Mouse (Mus musculus) liver, postnatal 0 days (tissue): Measurements from ENCODE around the gene Nacc1. TPM values are rescaled to one million over a fixed set of nuclear protein-coding genes. Genes with fewer than 3 reads are reported as not detected.
A peak's percentile ranks its signal among the peaks of the same experiment; 100 is the strongest.

Experiments
- ATAC-seq: fragments of 200-750 bp; cut with Nextera tagmentation; 2 replicates; pipeline ENCODE4 v1.8.0; 2017; ENCODE audit warnings: mild to moderate bottlenecking, moderate library complexity
- DNase-seq: peaks from one replicate; pipeline ENCODE4 v3.0.0-alpha.2; 2016
- H3K27ac ChIP-seq: fragments of 300-500 bp; sonication (generic); 2 replicates; pipeline ENCODE4 v1.5.1; 2014; ENCODE audit warnings: antibody characterized with exemption, moderate library complexity, mild to moderate bottlenecking, low read depth
- H3K27me3 ChIP-seq: fragments of 300-500 bp; sonication (generic); 2 replicates; pipeline ENCODE4 v1.6.1; 2014; ENCODE audit warnings: low read length, control low read depth, mixed read lengths; ENCODE audit not compliant: insufficient read depth
- H3K36me3 ChIP-seq: fragments of 300-500 bp; sonication (generic); replicated peaks from 2 replicates; pipeline ENCODE4 v1.6.1; 2014; ENCODE audit warnings: mild to moderate bottlenecking, control low read depth, low read length, moderate library complexity, mixed read lengths; ENCODE audit not compliant: insufficient read depth
- H3K4me1 ChIP-seq: fragments of 300-500 bp; sonication (generic); 2 replicates; pipeline ENCODE4 v1.6.1; 2014; ENCODE audit warnings: antibody characterized with exemption, mild to moderate bottlenecking, control low read depth; ENCODE audit not compliant: insufficient read depth
- H3K4me2 ChIP-seq: fragments of 300-500 bp; sonication (generic); 2 replicates; pipeline ENCODE4 v1.6.1; 2014; ENCODE audit warnings: low read depth, mild to moderate bottlenecking, low read length, moderate library complexity, mixed read lengths
- H3K4me3 ChIP-seq: fragments of 300-500 bp; sonication (generic); 2 replicates; pipeline ENCODE4 v1.5.1; 2014; ENCODE audit warnings: low read depth, low read length
- H3K9ac ChIP-seq: fragments of 300-500 bp; sonication (generic); replicated peaks from 2 replicates; pipeline ENCODE4 v1.6.1; 2014; ENCODE audit warnings: mild to moderate bottlenecking, moderate library complexity
- H3K9me3 ChIP-seq: fragments of 300-500 bp; sonication (generic); 2 replicates; pipeline ENCODE4 v1.6.1; 2016; ENCODE audit warnings: mild to moderate bottlenecking, control low read depth, low read length, mixed read lengths
- CTCF ChIP-seq: sonication (generic); IDR thresholded peaks from 2 replicates; pipeline ENCODE4 v1.5.1; 2016; ENCODE audit warnings: antibody characterized with exemption, low read depth
- EP300 ChIP-seq: IDR thresholded peaks from 2 replicates; pipeline ENCODE4 v1.6.1; 2016; ENCODE audit warnings: antibody characterized with exemption, low read depth, mild to moderate bottlenecking
- WGBS: fragments of 180-500 bp; shearing (Covaris S2); extraction: QIAGEN DNeasy Blood & Tissue Kit; methylation state at CpG from one replicate; pipeline ENCODE4 v1.1.7; 2014; ENCODE audit not compliant: insufficient replicate concordance; 5-methylcytosine and 5-hydroxymethylcytosine counted together
- polyA plus RNA-seq: library from polyadenylated mRNA; unstranded; fragments of >200 nt; fragmentation: Nextera tagmentation; extraction: Ambion mirVana; gene quantifications from 2 replicates; pipeline ENCODE4 v1.2.1, GENCODE M21; 2015

The Nacc1 gene
- polyA plus RNA-seq, 1 experiment from 2014 or later, result 3.6 TPM

DNA sequence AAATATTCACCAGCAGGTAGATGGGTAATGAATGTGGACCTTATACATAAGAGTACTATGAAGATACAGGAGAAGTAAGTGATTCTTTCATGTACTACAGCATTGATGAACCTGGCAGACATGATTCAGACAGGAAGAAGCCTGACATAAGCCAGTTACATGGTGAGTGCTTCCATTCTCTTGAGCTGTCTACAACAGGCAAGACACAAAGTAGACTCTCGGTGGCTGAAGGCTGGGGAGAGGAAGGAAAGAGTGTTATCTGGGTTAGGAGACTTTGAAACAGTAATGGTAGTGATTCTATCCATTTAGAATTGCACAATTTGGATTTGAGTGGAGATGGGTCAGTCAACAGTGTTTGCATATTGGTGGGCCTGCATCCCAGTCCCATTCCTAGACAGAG lies 28.7 kb downstream of the Nacc1 start:
- 20% methylated on average over 1 of the region's 1 CpGs for WGBS
- peaks cover 56% of the 10 kb centered on the region for H3K4me1 ChIP-seq
- peak overlapping the region; percentile 99 for H3K27ac ChIP-seq
- no peak overlapping the region for H3K4me3 ChIP-seq
- no peak for DNase-seq
- no peaks in the 10 kb centered on the region for H3K36me3 ChIP-seq
- no peaks in the 10 kb centered on the region for H3K27me3 ChIP-seq
- H3K9me3 ChIP-seq, result no peaks in the 10 kb centered on the region
- H3K9ac ChIP-seq, result no peak overlapping the region
- no peak for TF ChIP-seq CTCF
- TF ChIP-seq EP300, result no peak
- H3K4me2 ChIP-seq, result no peak overlapping the region
- ATAC-seq, result no peak

DNA sequence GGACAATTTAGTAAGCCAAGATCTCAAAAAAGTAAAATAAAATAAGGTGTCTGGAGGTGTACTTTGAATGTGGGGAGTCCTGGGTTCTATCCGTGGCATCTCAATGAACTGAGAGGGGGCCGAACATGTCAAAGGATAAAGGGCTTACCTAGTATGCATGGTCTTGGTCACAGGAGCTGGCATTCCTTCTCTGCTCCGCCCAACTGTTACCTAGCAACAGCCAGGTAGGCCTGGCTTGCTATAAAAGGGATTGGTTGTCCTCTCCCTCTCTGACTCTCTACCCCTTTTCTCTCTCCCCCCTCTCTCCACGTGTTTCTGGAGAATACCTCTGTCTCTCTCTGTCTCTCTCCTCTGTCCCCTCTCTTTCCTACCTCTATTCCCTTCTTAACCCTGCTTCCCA lies 30.0 kb downstream of the Nacc1 start:
- no peaks in the 10 kb centered on the region for H3K27me3 ChIP-seq
- TF ChIP-seq EP300, result no peak
- no peak for TF ChIP-seq CTCF
- whole genome bisulfite sequencing, result 61% methylated on average over 4 of the region's 4 CpGs

DNA sequence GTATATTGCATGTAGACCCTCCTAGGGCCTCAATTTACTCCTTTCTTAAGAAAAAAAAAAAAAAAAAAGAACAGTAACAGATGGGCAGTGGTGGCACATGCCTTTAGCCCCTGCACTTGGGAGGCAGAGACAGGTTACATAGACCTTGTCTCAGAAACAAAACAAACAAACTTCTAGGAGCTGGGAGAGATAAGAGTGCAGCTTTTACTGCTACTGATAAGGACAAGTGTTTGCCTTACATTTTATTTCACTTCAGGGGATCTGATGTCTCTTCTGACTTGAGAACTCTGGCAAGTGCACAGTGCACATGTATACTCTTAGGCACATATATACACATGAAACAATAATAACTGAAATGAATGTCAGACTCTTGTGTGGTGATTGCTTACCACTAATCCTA lies 30.5 kb downstream of the Nacc1 start:
- H3K27ac ChIP-seq, result peak overlapping the region; percentile 67
- TF ChIP-seq EP300 (no peak), CTCF (no peak)
- 0 out of 2 replicates have a peak overlapping the region, but pooled peaks have one; percentile 40 for H3K4me3 ChIP-seq
- DNase-seq, result no peak
- H3K27me3 ChIP-seq, result no peaks in the 10 kb centered on the region
- peaks cover 50% of the 10 kb centered on the region for H3K4me1 ChIP-seq
- no peak for ATAC-seq
- no peaks in the 10 kb centered on the region for H3K36me3 ChIP-seq
- H3K9me3 ChIP-seq, result no peaks in the 10 kb centered on the region
- H3K9ac ChIP-seq, result peak overlapping the region; percentile 71
- peak overlapping the region; percentile 75 for H3K4me2 ChIP-seq

More for the DNA sequence above, 30.0 kb downstream of the Nacc1 start:
- Histone ChIP-seq H3K9ac (no peak overlapping the region), H3K4me3 (no peak overlapping the region), H3K27ac (peak overlapping the region; percentile 67; the same call in 1 of the 2 replicates), H3K9me3 (no peaks in the 10 kb centered on the region), H3K36me3 (no peaks in the 10 kb centered on the region), H3K4me1 (peaks cover 50% of the 10 kb centered on the region), H3K4me2 (no peak overlapping the region)
- DNase-seq (no peak), ATAC-seq (no peak)

DNA sequence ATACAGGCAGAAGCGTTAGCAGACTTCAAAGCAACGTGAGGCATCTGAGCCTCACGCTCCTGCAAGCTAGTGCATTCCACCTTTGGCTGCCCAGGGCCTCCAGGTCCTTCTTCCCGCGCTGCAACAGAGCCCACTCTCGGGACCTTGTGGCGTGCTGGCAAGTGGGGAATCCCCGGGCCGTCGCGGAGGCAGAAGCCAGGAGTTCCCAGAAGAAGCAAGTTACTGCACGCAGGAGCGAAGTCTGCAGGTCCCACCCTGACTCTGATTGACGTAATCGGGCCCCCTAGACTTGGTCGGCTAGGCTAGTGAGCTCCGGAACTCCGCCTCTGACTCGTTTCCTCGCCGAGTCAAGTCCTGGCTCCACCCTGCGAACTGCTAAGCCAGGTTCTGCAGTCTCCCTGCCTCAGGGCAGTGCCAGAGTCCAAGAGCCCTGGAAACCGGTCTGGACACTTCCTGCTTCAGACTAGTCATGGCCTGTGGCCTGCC lies 31.0 kb downstream of the Nacc1 start:
- peak overlapping the region; percentile 75 for H3K4me2 ChIP-seq
- H3K27me3 ChIP-seq, result no peaks in the 10 kb centered on the region
- H3K4me1 ChIP-seq, result peaks cover 50% of the 10 kb centered on the region
- WGBS, result under 1% methylated on average over 23 of the region's 23 CpGs
- H3K9ac ChIP-seq, result peak overlapping the region; percentile 71
- H3K27ac ChIP-seq, result peak overlapping the region; percentile 67
- DNase-seq, result peak; percentile 77
- ATAC-seq, result peak; percentile 26
- TF ChIP-seq EP300 (no peak), CTCF (no peak)
- H3K36me3 ChIP-seq, result no peaks in the 10 kb centered on the region
- H3K4me3 ChIP-seq, result peak overlapping the region; percentile 40
- H3K9me3 ChIP-seq, result no peaks in the 10 kb centered on the region

DNA sequence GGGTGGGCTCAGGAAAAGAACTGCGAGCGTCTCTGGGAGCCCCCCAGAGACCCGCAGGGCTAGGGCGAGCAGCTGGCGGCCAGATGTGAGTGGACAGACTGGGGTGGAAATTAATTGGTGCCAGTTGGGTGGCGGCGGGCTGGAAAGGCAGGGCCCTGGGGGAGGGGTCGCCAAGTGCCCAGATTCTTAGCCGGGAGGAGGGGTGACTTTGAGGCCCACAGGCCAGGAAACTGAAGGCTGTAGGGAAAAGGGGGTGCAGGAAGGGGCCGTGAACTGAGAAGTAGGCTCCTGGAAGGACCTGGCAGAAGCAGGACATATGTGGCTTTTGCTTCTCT lies 31.5 kb downstream of the Nacc1 start:
- Histone ChIP-seq H3K9ac (peak overlapping the region; percentile 71), H3K4me3 (peak overlapping the region; percentile 40), H3K4me2 (peak overlapping the region; percentile 75), H3K9me3 (no peaks in the 10 kb centered on the region), H3K4me1 (peaks cover 53% of the 10 kb centered on the region), H3K36me3 (no peaks in the 10 kb centered on the region), H3K27me3 (no peaks in the 10 kb centered on the region), H3K27ac (peak overlapping the region; percentile 67)
- WGBS, result 9% methylated on average over 10 of the region's 10 CpGs
- TF ChIP-seq EP300 (no peak), CTCF (no peak)
- no peak for DNase-seq
- ATAC-seq, result no peak

DNA sequence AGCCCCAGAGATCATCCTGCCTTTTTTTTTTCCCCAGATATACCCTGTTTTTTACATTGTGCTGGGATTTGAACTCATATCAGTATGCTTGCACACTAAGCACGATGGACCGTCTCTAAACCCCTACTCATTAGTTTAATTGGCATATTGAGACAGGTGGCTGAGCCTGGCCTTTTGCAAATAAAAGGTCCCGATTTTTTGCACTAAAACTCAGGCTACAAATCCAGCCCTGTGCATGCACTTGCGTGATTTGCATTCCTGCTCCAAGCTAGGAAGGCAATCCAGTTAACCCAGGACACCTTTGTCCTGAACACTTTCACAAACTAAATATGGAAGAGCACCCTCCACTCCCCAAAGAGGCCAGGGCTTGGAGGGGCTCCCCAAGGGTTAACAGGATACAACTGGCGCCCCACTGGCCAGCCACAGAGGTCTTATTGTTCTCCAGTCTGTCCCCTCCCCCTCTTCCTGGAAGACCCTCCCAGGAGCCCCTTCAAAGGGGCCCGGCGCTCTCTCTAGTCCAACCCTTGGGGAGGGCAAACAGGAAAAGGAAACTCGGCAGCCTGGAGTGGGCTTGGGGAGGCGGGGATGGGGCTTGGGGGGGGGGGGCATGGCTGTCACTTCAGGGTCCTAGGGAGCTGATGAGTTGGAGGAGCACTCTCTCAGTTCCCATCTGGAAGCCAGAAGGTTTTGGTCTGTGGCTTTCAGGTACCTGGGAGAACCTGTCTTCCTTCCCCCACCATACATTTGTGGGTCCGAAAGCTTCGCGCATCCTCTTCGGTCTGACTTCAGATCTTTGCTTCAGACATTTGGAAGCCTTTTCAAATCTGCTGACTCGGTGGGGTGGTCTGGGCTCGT lies 32.1 kb downstream of the Nacc1 start:
- H3K4me1 ChIP-seq, result peaks cover 53% of the 10 kb centered on the region
- 12% methylated on average over 15 of the region's 15 CpGs for WGBS
- no peaks in the 10 kb centered on the region for H3K9me3 ChIP-seq
- H3K4me3 ChIP-seq, result peak overlapping the region; percentile 40
- H3K4me2 ChIP-seq, result peak overlapping the region; percentile 75
- H3K27ac ChIP-seq, result peak overlapping the region; percentile 67
- no peak; the same call in 1 of the 2 replicates for ATAC-seq
- H3K36me3 ChIP-seq, result no peaks in the 10 kb centered on the region
- TF ChIP-seq EP300 (no peak), CTCF (no peak)
- peak overlapping the region; percentile 71 for H3K9ac ChIP-seq
- DNase-seq, result no peak
- H3K27me3 ChIP-seq, result no peaks in the 10 kb centered on the region
